Mouse (Mus musculus): ENCODE results near the gene Fam234b.

GRCm38 (mm10) chr6:135169246-135169645 lies 28.5 kb upstream of the Fam234b start:
- TF ChIP-seq CTCF (IDR thresholded peaks at IDR 0.05; ENCODE audit: control insufficient read depth, insufficient read depth, insufficient read length): no peak
- TF ChIP-seq MAX (IDR thresholded peaks at IDR 0.05): no peak
- no peak for TF ChIP-seq CEBPB (IDR thresholded peaks at IDR 0.05; ENCODE audit: low read depth)
- no peak for TF ChIP-seq USF1 (IDR thresholded peaks at IDR 0.05; ENCODE audit: low read depth)
- TF ChIP-seq MYOD1 (IDR thresholded peaks at IDR 0.05; ENCODE audit: control insufficient read depth, insufficient read length, low read depth): no peak
- TF ChIP-seq MYOG (IDR thresholded peaks at IDR 0.05; ENCODE audit: control insufficient read depth, extremely low read depth, insufficient read length): no peak
- TF ChIP-seq FOSL1 (IDR thresholded peaks at IDR 0.05; ENCODE audit: insufficient read depth, low read length, poor library complexity, severe bottlenecking): no peak
